Mouse (Mus musculus): ENCODE results near the gene Trappc5. TPM values are rescaled to one million over a fixed set of nuclear protein-coding genes. Genes with fewer than 3 reads are reported as not detected.

Trappc5 gene
- total RNA-seq (2014; fragmentation: Nextera tagmentation) (14.3 and 16.1 TPM in 2 replicates), total RNA-seq (2017) (22.2 and 31.3 TPM in 2 replicates)

- peak; percentile 69 for ATAC-seq (replicated peaks; ENCODE audit: low FRiP score, low TSS enrichment, poor library complexity, severe bottlenecking)
Observed at GRCm38 (mm10) chr8:3676131-3676992, at the start of gene Trappc5. TSS of gene Trappc5 (plus strand) at chr8:3676299.

- ATAC-seq (replicated peaks; ENCODE audit: low FRiP score, low TSS enrichment, poor library complexity, severe bottlenecking), result no peak
Observed at GRCm38 (mm10) chr8:3626971-3627370, 49.1 kb upstream of the Trappc5 start.

GRCm38 (mm10) chr8:3628014-3628413, 48.1 kb upstream of the Trappc5 start:
- peak; percentile 58 for ATAC-seq (replicated peaks; ENCODE audit: low FRiP score, low TSS enrichment, poor library complexity, severe bottlenecking)

- ATAC-seq (replicated peaks; ENCODE audit: low FRiP score, low TSS enrichment, poor library complexity, severe bottlenecking), result peak; percentile 94
Observed at GRCm38 (mm10) chr8:3630647-3631477, 45.2 kb upstream of the Trappc5 start, which contains the start of gene Stxbp2. TSS of gene Stxbp2 (plus strand) at chr8:3630955.

DNA sequence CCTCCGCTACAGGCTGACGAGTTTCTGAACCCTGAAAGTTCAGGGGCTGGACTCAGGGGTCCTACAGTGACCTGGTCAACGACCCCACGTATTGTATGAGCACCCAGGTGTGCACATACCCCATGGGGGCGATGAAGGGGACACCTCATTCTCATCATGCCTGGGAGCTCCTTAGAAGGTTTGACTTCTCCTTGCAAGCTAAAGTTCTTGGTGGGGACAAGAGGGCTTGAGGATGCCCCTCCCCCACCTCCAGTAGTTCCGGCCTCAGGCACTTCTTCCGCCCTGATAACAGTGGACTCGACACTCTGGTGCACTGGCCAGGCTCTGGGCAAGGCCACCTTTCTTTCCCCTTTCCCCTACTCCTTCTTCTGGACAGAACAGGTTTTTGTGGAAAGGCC, 44.6 kb upstream of the Trappc5 start:
- ATAC-seq (replicated peaks; ENCODE audit: low FRiP score, low TSS enrichment, poor library complexity, severe bottlenecking), result peak; percentile 52

GRCm38 (mm10) chr8:3645804-3646203, 30.3 kb upstream of the Trappc5 start:
- peak; percentile 99 for ATAC-seq (replicated peaks; ENCODE audit: low FRiP score, low TSS enrichment, poor library complexity, severe bottlenecking)

- no peak for ATAC-seq (replicated peaks; ENCODE audit: low FRiP score, low TSS enrichment, poor library complexity, severe bottlenecking)
Observed at GRCm38 (mm10) chr8:3646824-3647531, 29.1 kb upstream of the Trappc5 start.

DNA sequence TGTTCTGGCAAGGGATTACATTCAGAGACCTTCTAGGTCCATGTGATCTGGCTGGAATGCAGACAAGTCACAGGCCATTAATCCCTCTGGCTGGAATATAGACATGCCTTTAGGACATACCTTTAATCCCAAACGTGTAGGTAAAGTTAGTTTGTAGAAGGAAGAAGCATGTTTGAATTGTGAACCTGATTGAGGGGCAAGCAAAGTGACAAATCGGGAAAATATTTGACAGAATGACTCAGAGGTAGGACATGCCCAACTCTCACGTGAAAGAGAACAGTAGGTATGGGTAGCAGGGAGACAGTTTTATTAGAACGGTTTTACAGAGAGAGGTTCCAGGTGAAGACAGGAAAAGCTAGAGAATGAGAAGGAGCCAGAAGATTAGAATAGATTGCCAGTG, 28.5 kb upstream of the Trappc5 start:
- no peak for ATAC-seq (replicated peaks; ENCODE audit: low FRiP score, low TSS enrichment, poor library complexity, severe bottlenecking)

DNA sequence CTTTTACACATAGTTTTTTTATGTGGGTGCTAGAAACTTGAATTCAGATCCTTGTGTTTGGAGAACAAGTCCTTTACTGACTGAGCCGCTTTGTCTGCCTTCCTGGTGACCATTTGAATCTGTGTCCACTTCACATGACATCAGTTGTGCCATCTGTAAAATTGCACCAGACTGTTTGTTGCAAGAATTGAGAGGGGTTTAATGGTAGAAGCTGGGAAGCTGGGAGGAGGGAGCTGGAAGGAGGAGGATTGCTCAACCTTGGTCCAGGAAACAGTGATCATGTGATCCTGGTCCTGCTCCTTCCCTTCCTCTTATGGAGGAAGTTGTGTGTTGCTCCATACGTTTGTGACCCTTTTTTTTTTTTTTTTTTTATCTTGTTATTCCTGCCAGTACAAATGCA, 27.8 kb upstream of the Trappc5 start:
- ATAC-seq (replicated peaks; ENCODE audit: low FRiP score, low TSS enrichment, poor library complexity, severe bottlenecking), result no peak

- ATAC-seq (replicated peaks; ENCODE audit: low FRiP score, low TSS enrichment, poor library complexity, severe bottlenecking), result no peak
Observed at GRCm38 (mm10) chr8:3648990-3649389, 27.1 kb upstream of the Trappc5 start.

GRCm38 (mm10) chr8:3652845-3653244, 23.3 kb upstream of the Trappc5 start:
- ATAC-seq (replicated peaks; ENCODE audit: low FRiP score, low TSS enrichment, poor library complexity, severe bottlenecking), result peak; percentile 51; the same call in 1 of the 2 replicates

- no peak for ATAC-seq (replicated peaks; ENCODE audit: low FRiP score, low TSS enrichment, poor library complexity, severe bottlenecking)
Observed at GRCm38 (mm10) chr8:3654726-3655508, 21.2 kb upstream of the Trappc5 start.

GRCm38 (mm10) chr8:3655526-3655925, 20.6 kb upstream of the Trappc5 start, which contains the start of gene Retn:
TSS of gene Retn (plus strand) at chr8:3655770.
- no peak for ATAC-seq (replicated peaks; ENCODE audit: low FRiP score, low TSS enrichment, poor library complexity, severe bottlenecking)

DNA sequence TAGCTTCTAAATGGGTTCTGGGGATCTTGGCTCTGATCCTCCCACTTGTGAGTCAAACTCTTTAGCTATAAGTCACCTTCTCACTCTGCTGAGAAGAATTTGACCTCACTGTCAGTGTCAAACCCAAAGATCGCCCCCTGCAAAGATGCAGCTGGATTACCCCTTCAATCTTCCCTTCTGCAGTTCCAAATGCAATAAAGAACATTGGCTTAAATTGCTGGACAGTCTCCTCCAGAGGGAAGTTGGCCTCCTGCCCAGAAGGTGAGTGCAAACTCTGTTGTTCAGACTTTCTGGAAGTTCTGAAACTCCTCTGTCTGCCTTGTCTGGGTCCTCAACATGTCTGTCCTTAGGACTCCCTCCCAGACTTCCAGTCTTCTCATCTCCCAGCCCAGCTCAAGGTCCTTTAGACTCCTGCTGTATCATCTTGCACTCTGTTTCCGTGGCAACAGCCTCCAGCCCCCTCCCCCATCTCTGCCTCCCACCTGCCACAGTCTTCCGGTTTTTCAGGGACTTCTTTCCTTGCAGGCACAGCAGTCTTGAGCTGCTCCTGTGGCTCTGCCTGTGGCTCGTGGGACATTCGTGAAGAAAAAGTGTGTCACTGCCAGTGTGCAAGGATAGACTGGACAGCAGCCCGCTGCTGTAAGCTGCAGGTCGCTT, 19.2 kb upstream of the Trappc5 start:
- no peak for ATAC-seq (replicated peaks; ENCODE audit: low FRiP score, low TSS enrichment, poor library complexity, severe bottlenecking)

GRCm38 (mm10) chr8:3660889-3661288, 15.2 kb upstream of the Trappc5 start:
- no peak for ATAC-seq (replicated peaks; ENCODE audit: low FRiP score, low TSS enrichment, poor library complexity, severe bottlenecking)

GRCm38 (mm10) chr8:3664405-3664804, 11.7 kb upstream of the Trappc5 start:
- no peak for ATAC-seq (replicated peaks; ENCODE audit: low FRiP score, low TSS enrichment, poor library complexity, severe bottlenecking)

GRCm38 (mm10) chr8:3665507-3665906, 10.6 kb upstream of the Trappc5 start, which contains the start of gene Mcemp1:
TSS of gene Mcemp1 (plus strand) at chr8:3665754.
- no peak for ATAC-seq (replicated peaks; ENCODE audit: low FRiP score, low TSS enrichment, poor library complexity, severe bottlenecking)

DNA sequence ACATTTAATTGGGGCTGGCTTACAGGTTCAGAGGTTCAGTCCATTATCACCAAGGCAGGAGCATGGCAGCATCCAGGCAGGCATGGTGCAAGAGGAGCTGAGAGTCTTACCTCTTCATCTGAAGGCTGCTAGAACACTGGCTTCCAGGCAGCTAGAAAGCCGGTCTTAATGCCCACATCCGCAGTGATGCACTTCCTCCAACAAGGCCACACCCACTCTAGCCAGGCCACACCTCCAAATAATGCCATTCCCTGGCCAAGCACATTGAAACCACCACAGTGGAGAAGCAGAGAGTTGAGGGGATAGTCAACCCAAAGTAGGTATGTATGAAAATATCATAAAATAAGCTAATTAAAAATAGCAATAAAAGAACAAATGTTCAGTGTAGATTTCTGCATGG, 5.7 kb upstream of the Trappc5 start:
- ATAC-seq (replicated peaks; ENCODE audit: low FRiP score, low TSS enrichment, poor library complexity, severe bottlenecking), result no peak
